Mouse (Mus musculus) testis, adult 2 months (tissue): ENCODE measurements around the gene Zdhhc12.

Experiments used
- CTCF ChIP-seq: fragments of 200-500 bp; IDR thresholded peaks from 2 replicates; pipeline ENCODE4 v1.5.1; 2012; ENCODE audit warnings: low read depth, mild to moderate bottlenecking, inconsistent platforms, low read length, moderate library complexity; ENCODE audit not compliant: control insufficient read depth, insufficient read depth, insufficient replicate concordance
- POLR2A ChIP-seq: fragments of 200-500 bp; IDR thresholded peaks from 2 replicates; pipeline ENCODE4 v1.6.1; 2012; ENCODE audit warnings: low read depth, mild to moderate bottlenecking, inconsistent platforms, low read length, moderate library complexity; ENCODE audit not compliant: control insufficient read depth

- no peak for TF ChIP-seq CTCF
- TF ChIP-seq POLR2A, result no peak
Observed at GRCm38 (mm10) chr2:30092280-30092918, 1.0 kb downstream of the Zdhhc12 start.
